Mouse (Mus musculus) hematopoietic stem cell, adult 5-6 weeks (primary cell): Measurements from ENCODE around the gene Kpna3. TPM values are rescaled to one million over a fixed set of nuclear protein-coding genes. Genes with fewer than 3 reads are reported as not detected.

Source experiments
- ATAC-seq, 2 experiments: fragments of 125-278 bp in 1 of 2; replicated peaks in 1 of 2; 2 replicates each; pipeline ENCODE4 v1.8.0; 2016 to 2017; ENCODE audit warnings: inconsistent platforms in 2 of 2, mild to moderate bottlenecking in 2 of 2, moderate number of reproducible peaks in 2 of 2, low read depth in 1 of 2, moderate TSS enrichment in 1 of 2; ENCODE audit not compliant: low FRiP score in 2 of 2, poor library complexity in 2 of 2, severe bottlenecking in 2 of 2, insufficient read depth in 1 of 2, low TSS enrichment in 1 of 2
- total RNA-seq: library from RNA; stranded (forward); fragments of 172-1452, 232-1000 nt; gene quantifications from 2 replicates; pipeline ENCODE4 v1.2.3, GENCODE M21; 2017

Kpna3 gene
- total RNA-seq, 1 experiment from 2014 or later, result 64.2 TPM

- ATAC-seq, result no peak
These were observed 26.0 kb downstream of the Kpna3 start for GRCm38 (mm10) chr14:61413686-61414085.

- ATAC-seq, result no peak; a peak in 1 of 4 replicates
These were observed 29.7 kb downstream of the Kpna3 start for GRCm38 (mm10) chr14:61410020-61410419.

GRCm38 (mm10) chr14:61407055-61407454 lies 32.6 kb downstream of the Kpna3 start:
- no peak for ATAC-seq

- no peak for ATAC-seq
These were observed 33.9 kb downstream of the Kpna3 start for GRCm38 (mm10) chr14:61405761-61406160.

- no peak for ATAC-seq
These were observed 34.7 kb downstream of the Kpna3 start for GRCm38 (mm10) chr14:61404941-61405340.

GRCm38 (mm10) chr14:61394745-61395144 lies 44.9 kb downstream of the Kpna3 start:
- ATAC-seq, result no peak

GRCm38 (mm10) chr14:61390586-61390985 lies 49.1 kb downstream of the Kpna3 start:
- ATAC-seq, result no peak

GRCm38 (mm10) chr14:61367290-61367689 lies 72.4 kb downstream of the Kpna3 start:
- ATAC-seq, result no peak

GRCm38 (mm10) chr14:61364656-61365055 lies 75.0 kb downstream of the Kpna3 start:
- no peak for ATAC-seq

- ATAC-seq, result no peak
These were observed 75.9 kb downstream of the Kpna3 start for GRCm38 (mm10) chr14:61363734-61364133.

GRCm38 (mm10) chr14:61362268-61362667 lies 77.4 kb downstream of the Kpna3 start:
- no peak for ATAC-seq

GRCm38 (mm10) chr14:61360981-61361511 lies 78.6 kb downstream of the Kpna3 start:
- ATAC-seq, result no peak

- ATAC-seq, result peak; percentile 96
These were observed 79.3 kb downstream of the Kpna3 start, which contains the start of gene Ebpl for GRCm38 (mm10) chr14:61360131-61360980. TSS of gene Ebpl (minus strand) at chr14:61360439.

GRCm38 (mm10) chr14:61354251-61355235 lies 85.1 kb downstream of the Kpna3 start:
- ATAC-seq, result no peak

- ATAC-seq, result no peak
These were observed 88.9 kb downstream of the Kpna3 start for GRCm38 (mm10) chr14:61350808-61351207.

- ATAC-seq, result no peak
These were observed 89.8 kb downstream of the Kpna3 start for GRCm38 (mm10) chr14:61349876-61350275.

GRCm38 (mm10) chr14:61346827-61347698 lies 92.6 kb downstream of the Kpna3 start:
- no peak for ATAC-seq
